Mouse (Mus musculus) C3H10T1/2 (cell line): ENCODE results near the gene Gpr61. TPM values are rescaled to one million over a fixed set of nuclear protein-coding genes. Genes with fewer than 3 reads are reported as not detected.

Experiments
- polyA plus RNA-seq, 2 experiments: library from polyadenylated mRNA; unstranded; fragments of >200 nt; fragmentation: generic; extraction: Trizol; gene quantifications; one replicate each; pipeline ENCODE4 v1.2.1; 2012; ENCODE audit warnings: missing spikeins in 2 of 2

Gpr61 gene
- under 1 TPM in 1 of 2 experiments, not detected in 1; 0.15 TPM for polyA plus RNA-seq

GRCm38 (mm10) chr3:108154656-108155055, at the start of gene Gpr61:
Gene Gpr61, minus strand, starts transcription at chr3:108154882.

GRCm38 (mm10) chr3:108200329-108201323, 45.9 kb upstream of the Gpr61 start, which contains the start of gene Cyb561d1:
Gene Cyb561d1, minus strand, starts transcription at chr3:108201212.

GRCm38 (mm10) chr3:108186098-108187047, 31.7 kb upstream of the Gpr61 start, which contains the start of gene Amigo1:
Gene Amigo1, plus strand, starts transcription at chr3:108186335.

GRCm38 (mm10) chr3:108145534-108146445, 8.9 kb downstream of the Gpr61 start, which contains the start of gene Gnai3:
Gene Gnai3, minus strand, starts transcription at chr3:108146146.

Other genes with a start within 250 kb of the Gpr61 start
- 1 to 10 TPM in 1 of 2 experiments, under 1 TPM in 1; 0.67 to 4.2 TPM for gene Gstm7, start 223.1 kb downstream of the Gpr61 start, polyA plus RNA-seq
- gene Gstm6, start 211.1 kb downstream of the Gpr61 start, polyA plus RNA-seq: under 1 TPM; 0.15 to 0.59 TPM
- gene Gstm3, start 185.6 kb downstream of the Gpr61 start, polyA plus RNA-seq: under 1 TPM; 0.02 to 0.06 TPM
- gene Gstm2, start 168.4 kb downstream of the Gpr61 start, polyA plus RNA-seq: 100 to 1,000 TPM in 1 of 2 experiments, 10 to 100 TPM in 1; 74.5 to 252 TPM
- gene Gstm1, start 136.9 kb downstream of the Gpr61 start, polyA plus RNA-seq: 100 to 1,000 TPM; 317 to 499 TPM
- under 1 TPM; 0.15 to 0.91 TPM for gene Gstm4, start 110.0 kb downstream of the Gpr61 start, polyA plus RNA-seq
- gene Ampd2, start 68.2 kb downstream of the Gpr61 start, polyA plus RNA-seq: 10 to 100 TPM; 19.0 to 51.7 TPM
- gene Gnat2, start 62.1 kb downstream of the Gpr61 start, polyA plus RNA-seq: 1 to 10 TPM in 1 of 2 experiments, under 1 TPM in 1; 0.49 to 2.2 TPM
- gene Gnai3, start 8.7 kb downstream of the Gpr61 start, polyA plus RNA-seq: 10 to 100 TPM in 1 of 2 experiments, 1 to 10 TPM in 1; 1.1 to 19.6 TPM
- under 1 TPM; 0.33 to 0.92 TPM for gene Amigo1, start 31.5 kb upstream of the Gpr61 start, polyA plus RNA-seq
- 1 to 10 TPM in 1 of 2 experiments, under 1 TPM in 1; 0.49 to 3.1 TPM for gene Cyb561d1, start 46.3 kb upstream of the Gpr61 start, polyA plus RNA-seq
- 1 to 10 TPM; 3.1 to 9.9 TPM for gene Atxn7l2, start 56.1 kb upstream of the Gpr61 start, polyA plus RNA-seq
- not detected for gene Sypl2, start 71.8 kb upstream of the Gpr61 start, polyA plus RNA-seq
- 100 to 1,000 TPM; 122 to 173 TPM for gene Psma5, start 102.0 kb upstream of the Gpr61 start, polyA plus RNA-seq
- under 1 TPM; 0.04 to 0.74 TPM for gene Sort1, start 129.2 kb upstream of the Gpr61 start, polyA plus RNA-seq
- gene Mybphl, start 210.0 kb upstream of the Gpr61 start, polyA plus RNA-seq: not detected
- gene Psrc1, start 229.0 kb upstream of the Gpr61 start, polyA plus RNA-seq: 10 to 100 TPM; 27.3 to 64.8 TPM